Mouse (Mus musculus) thymus, adult 2 months (tissue): ENCODE measurements around the gene Tbc1d2. TPM values are rescaled to one million over a fixed set of nuclear protein-coding genes. Genes with fewer than 3 reads are reported as not detected.
"Not testable (repeated sequence)": the region's sequence is repeated elsewhere in the genome, so short reads cannot be mapped to it uniquely, and the experiment has no call there.

Source experiments
- DNase-seq: peaks from one replicate; pipeline ENCODE4 v3.0.0; 2021
- H3K27ac ChIP-seq: fragments of 200-500 bp; 2 replicates; pipeline ENCODE4 v1.5.1; 2012; ENCODE audit warnings: low read length, control low read depth; ENCODE audit not compliant: control insufficient read depth, insufficient read depth
- H3K27me3 ChIP-seq: fragments of 200-500 bp; 2 replicates; pipeline ENCODE4 v1.6.1; 2012; ENCODE audit warnings: mild to moderate bottlenecking, low read length, moderate library complexity, mixed read lengths; ENCODE audit not compliant: control insufficient read depth, insufficient read depth
- H3K36me3 ChIP-seq: fragments of 200-500 bp; 2 replicates; pipeline ENCODE4 v1.6.1; 2012; ENCODE audit warnings: mild to moderate bottlenecking, low read length, moderate library complexity; ENCODE audit not compliant: control insufficient read depth, insufficient read depth
- H3K4me1 ChIP-seq: fragments of 200-500 bp; replicated peaks from 2 replicates; pipeline ENCODE4 v1.6.1; 2012; ENCODE audit warnings: low read length; ENCODE audit not compliant: control insufficient read depth, insufficient read depth
- H3K4me3 ChIP-seq: fragments of 200-500 bp; 2 replicates; pipeline ENCODE4 v1.5.1; 2012; ENCODE audit warnings: mild to moderate bottlenecking, low read length, control low read depth, moderate library complexity; ENCODE audit not compliant: control insufficient read depth, insufficient read depth
- CTCF ChIP-seq: fragments of 200-500 bp; IDR thresholded peaks from 2 replicates; pipeline ENCODE4 v1.5.1; 2012; ENCODE audit warnings: mild to moderate bottlenecking, control low read depth, low read length, moderate library complexity, borderline replicate concordance; ENCODE audit not compliant: control insufficient read depth, poor library complexity, insufficient read depth; ENCODE audit errors: extremely low read depth
- POLR2A ChIP-seq: fragments of 200-500 bp; IDR thresholded peaks from 2 replicates; pipeline ENCODE4 v1.6.1; 2012; ENCODE audit warnings: mild to moderate bottlenecking, low read length, control low read depth, moderate library complexity; ENCODE audit not compliant: control insufficient read depth, poor library complexity, insufficient read depth; ENCODE audit errors: extremely low read depth
- WGBS: fragments of 180-500 bp; shearing (Covaris S2); methylation state at CpG from one replicate; pipeline ENCODE4 v1.1.7; 2018; 5-methylcytosine and 5-hydroxymethylcytosine counted together
- polyA plus RNA-seq: library from polyadenylated mRNA; depleted of rRNA; stranded (reverse); fragments of >200 nt; gene quantifications from 2 replicates; pipeline ENCODE4 v1.2.3, GENCODE M21; 2012

Gene Tbc1d2
- polyA plus RNA-seq, 1 experiment, result 2.0 TPM

- no peak for DNase-seq
- Histone ChIP-seq H3K4me3 (no peak overlapping the region), H3K27me3 (no peaks in the 10 kb centered on the region), H3K4me1 (peaks cover 20% of the 10 kb centered on the region), H3K27ac (no peak overlapping the region), H3K36me3 (no peaks in the 10 kb centered on the region)
- TF ChIP-seq POLR2A (no peak), CTCF (no peak)
- 74% methylated on average over 1 of the region's 1 CpGs for WGBS
These were observed 71.8 kb downstream of the Tbc1d2 start for GRCm38 (mm10) chr4:46578228-46578627.

DNA sequence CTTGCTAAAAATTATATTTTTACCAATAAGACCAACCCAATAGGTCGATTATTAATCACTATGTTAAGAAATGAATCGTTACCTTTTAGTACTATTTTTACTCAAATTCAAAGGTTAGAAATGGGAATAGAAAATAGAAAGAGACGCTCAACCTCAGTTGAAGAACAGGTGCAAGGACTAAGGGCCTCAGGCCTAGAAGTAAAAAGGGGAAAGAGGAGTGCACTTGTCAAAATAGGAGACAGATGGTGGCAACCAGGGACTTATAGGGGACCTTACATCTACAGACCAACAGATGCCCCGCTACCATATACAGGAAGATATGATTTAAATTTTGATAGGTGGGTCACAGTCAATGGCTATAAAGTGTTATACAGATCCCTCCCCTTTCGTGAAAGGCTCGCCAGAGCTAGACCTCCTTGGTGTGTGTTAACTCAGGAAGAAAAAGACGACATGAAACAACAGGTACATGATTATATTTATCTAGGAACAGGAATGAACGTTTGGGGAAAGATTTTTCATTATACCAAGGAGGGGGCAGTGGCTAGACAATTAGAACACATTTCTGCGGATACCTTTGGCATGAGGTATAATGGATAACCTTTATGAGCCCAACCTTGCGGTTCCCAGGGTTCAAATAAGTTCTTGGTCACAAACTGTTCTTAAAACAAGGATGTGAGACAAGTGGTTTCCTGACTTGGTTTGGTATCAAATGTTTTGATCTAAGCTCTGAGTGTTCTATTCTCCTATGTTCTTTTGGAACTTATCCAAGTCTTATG lies 74.3 kb downstream of the Tbc1d2 start:
- H3K36me3 ChIP-seq, H3K27me3 ChIP-seq, H3K4me3 ChIP-seq, DNase-seq, H3K27ac ChIP-seq: not testable (repeated sequence)
- WGBS, result 10% methylated on average over 6 of the region's 10 CpGs
- peaks cover 16% of the 10 kb centered on the region for H3K4me1 ChIP-seq

- WGBS, result 13% methylated on average over 12 of the region's 12 CpGs
- no peaks in the 10 kb centered on the region for H3K27me3 ChIP-seq
- no peak overlapping the region for H3K4me3 ChIP-seq
- no peak for DNase-seq
- no peaks in the 10 kb centered on the region for H3K36me3 ChIP-seq
- TF ChIP-seq CTCF (no peak), POLR2A (no peak)
- no peak overlapping the region for H3K27ac ChIP-seq
- H3K4me1 ChIP-seq, result peaks cover 16% of the 10 kb centered on the region
These were observed 75.2 kb downstream of the Tbc1d2 start for GRCm38 (mm10) chr4:46574841-46575240.

DNA sequence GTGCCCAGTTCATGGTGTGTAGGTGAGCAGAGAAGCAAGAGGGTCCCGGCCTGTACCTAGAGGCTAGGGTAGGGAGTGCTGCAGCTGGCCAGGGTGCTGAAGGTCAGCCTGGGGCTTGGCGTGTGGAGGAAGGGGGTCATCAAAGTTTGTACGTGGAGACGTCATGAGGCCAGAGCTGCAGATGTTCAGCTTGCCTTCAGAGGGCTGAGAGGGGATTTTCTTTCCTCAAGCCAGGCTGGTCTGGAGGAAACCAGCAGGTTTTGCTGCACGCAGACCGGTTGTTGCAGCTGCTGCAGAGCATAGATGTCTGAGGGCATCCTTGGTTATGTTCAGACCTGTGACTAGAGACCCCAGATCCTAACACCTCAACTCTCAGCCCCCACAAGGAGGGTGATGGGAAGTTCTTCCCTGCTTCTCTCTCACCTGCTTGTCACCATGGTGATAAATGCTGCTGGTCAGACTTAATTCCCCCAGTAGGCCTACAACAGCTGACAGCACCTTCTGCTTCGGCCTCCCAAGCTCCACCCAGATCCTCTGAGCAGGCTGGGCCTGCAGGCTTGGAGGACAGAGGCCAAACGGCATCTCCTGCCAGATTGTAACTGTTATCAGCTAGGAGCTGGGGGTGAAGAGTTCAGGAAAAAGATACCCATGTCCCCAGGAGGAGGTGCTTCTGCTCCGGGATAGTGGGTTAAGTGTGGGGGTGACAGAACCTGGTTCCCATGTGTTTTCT lies 75.8 kb downstream of the Tbc1d2 start:
- Histone ChIP-seq H3K27me3 (no peaks in the 10 kb centered on the region), H3K36me3 (no peaks in the 10 kb centered on the region), H3K27ac (no peak overlapping the region), H3K4me1 (peaks cover 16% of the 10 kb centered on the region), H3K4me3 (no peak overlapping the region)
- 35% methylated on average over 9 of the region's 9 CpGs for WGBS
- TF ChIP-seq CTCF (no peak), POLR2A (no peak)
- no peak for DNase-seq

- 91% methylated on average over 4 of the region's 4 CpGs for WGBS
- Histone ChIP-seq H3K36me3 (no peaks in the 10 kb centered on the region), H3K4me1 (peaks cover 16% of the 10 kb centered on the region), H3K4me3 (no peak overlapping the region), H3K27me3 (no peaks in the 10 kb centered on the region), H3K27ac (no peak overlapping the region)
- DNase-seq, result no peak
- no peak for TF ChIP-seq CTCF
- no peak for TF ChIP-seq POLR2A
These were observed 77.4 kb downstream of the Tbc1d2 start for GRCm38 (mm10) chr4:46572616-46573015.

DNA sequence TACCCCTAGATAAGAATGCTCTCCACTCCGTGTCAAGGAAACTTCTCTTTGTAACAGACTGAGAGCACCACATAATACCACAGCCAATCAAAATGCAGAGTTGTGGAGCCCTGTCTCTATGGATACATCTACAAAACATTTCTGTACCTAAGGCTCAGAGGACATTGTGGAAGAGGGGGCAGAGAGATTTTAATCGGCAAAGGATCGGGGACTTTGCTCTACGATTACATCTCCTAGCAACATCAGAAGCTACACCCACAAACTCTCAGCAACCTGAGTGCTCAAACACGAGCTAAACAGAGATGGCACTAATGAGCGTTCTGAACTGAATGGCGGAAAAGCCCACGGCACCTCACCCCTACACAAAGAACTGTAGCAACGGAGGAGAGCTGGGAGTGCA lies 78.3 kb downstream of the Tbc1d2 start:
- no peaks in the 10 kb centered on the region for H3K36me3 ChIP-seq
- 93% methylated on average over 9 of the region's 9 CpGs for WGBS
- H3K27ac ChIP-seq, result no peak overlapping the region
- H3K27me3 ChIP-seq, result no peaks in the 10 kb centered on the region
- H3K4me3 ChIP-seq, result no peak overlapping the region
- H3K4me1 ChIP-seq, result peaks cover 16% of the 10 kb centered on the region
- no peak for TF ChIP-seq POLR2A
- TF ChIP-seq CTCF, result no peak
- no peak for DNase-seq

DNA sequence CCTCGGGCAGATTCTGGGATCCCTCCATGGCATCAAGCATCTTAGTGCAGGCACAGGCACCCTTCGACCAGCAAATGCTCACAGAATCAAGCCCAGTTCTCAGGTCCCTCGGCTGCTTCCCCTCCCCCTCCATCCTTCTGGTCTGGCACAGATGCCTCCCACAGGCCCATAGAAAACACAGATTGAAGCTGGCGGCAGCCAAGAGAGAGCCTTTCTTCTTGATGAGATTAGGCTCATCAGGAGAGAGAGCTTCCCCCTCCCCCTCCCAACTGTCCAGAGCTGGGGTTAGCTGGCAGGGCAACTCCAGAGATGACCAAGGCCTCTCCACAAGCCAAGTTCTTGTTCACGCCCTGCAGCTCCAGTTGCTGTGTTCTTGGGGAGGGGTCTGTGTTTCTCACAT lies 80.3 kb downstream of the Tbc1d2 start:
- H3K27ac ChIP-seq, result no peak overlapping the region
- peaks cover 12% of the 10 kb centered on the region for H3K4me1 ChIP-seq
- no peaks in the 10 kb centered on the region for H3K36me3 ChIP-seq
- no peak for DNase-seq
- TF ChIP-seq POLR2A (no peak), CTCF (no peak)
- H3K27me3 ChIP-seq, result no peaks in the 10 kb centered on the region
- H3K4me3 ChIP-seq, result no peak overlapping the region
- WGBS, result 91% methylated on average over 5 of the region's 5 CpGs
